Mouse (Mus musculus) lung, postnatal 0 days (tissue): ENCODE data around the gene Zfp213.

ENCODE experiments used
- CTCF ChIP-seq: IDR thresholded peaks from 2 replicates; pipeline ENCODE4 v1.5.1; 2016; ENCODE audit warnings: antibody characterized with exemption, mild to moderate bottlenecking
- EP300 ChIP-seq: IDR thresholded peaks from 2 replicates; pipeline ENCODE4 v1.6.1; 2016; ENCODE audit warnings: antibody characterized with exemption, mild to moderate bottlenecking, control low read depth

GRCm38 (mm10) chr17:23564368-23564715, 304 bp upstream of the Zfp213 start:
- no peak for TF ChIP-seq EP300
- TF ChIP-seq CTCF = no peak
